Mouse (Mus musculus) embryonic fibroblast, embryonic 13.5 days (primary cell): Measurements from ENCODE around the gene Mpp3. TPM values are rescaled to one million over a fixed set of nuclear protein-coding genes. Genes with fewer than 3 reads are reported as not detected.

Experiments used
- H3K27ac ChIP-seq: 2 replicates; pipeline ENCODE4 v1.5.1; 2012; ENCODE audit warnings: low read length, control low read depth, inconsistent platforms; ENCODE audit not compliant: insufficient read depth
- H3K4me1 ChIP-seq: 2 replicates; pipeline ENCODE4 v1.6.1; 2011; ENCODE audit warnings: low read length; ENCODE audit not compliant: control insufficient read depth, insufficient read depth
- H3K4me3 ChIP-seq: 2 replicates; pipeline ENCODE4 v1.5.1; 2011; ENCODE audit warnings: mild to moderate bottlenecking, control low read depth, low read length; ENCODE audit not compliant: insufficient read depth
- CTCF ChIP-seq: IDR thresholded peaks from 2 replicates; pipeline ENCODE4 v1.5.1; 2011; ENCODE audit warnings: mild to moderate bottlenecking, control low read depth, low read length, moderate library complexity, borderline replicate concordance; ENCODE audit not compliant: insufficient read depth
- POLR2A ChIP-seq: IDR thresholded peaks from 2 replicates; pipeline ENCODE4 v1.6.1; 2011; ENCODE audit warnings: low read depth, mild to moderate bottlenecking, control low read depth, low read length, moderate library complexity
- polyA plus RNA-seq: library from polyadenylated mRNA; stranded (reverse); fragments of >200 nt; gene quantifications from 2 replicates; pipeline ENCODE4 v1.2.4, GENCODE M21; 2011; ENCODE audit warnings: low read depth; ENCODE audit not compliant: missing spikeins, insufficient read length

Gene Mpp3
- polyA plus RNA-seq, 1 experiment = 0.42 TPM

GRCm38 (mm10) chr11:101983431-101983921 lies 44.8 kb downstream of the Mpp3 start:
- Histone ChIP-seq H3K27ac (no peak overlapping the region), H3K4me3 (peak overlapping the region; percentile 74), H3K4me1 (peaks cover 7% of the 10 kb centered on the region)
- TF ChIP-seq POLR2A = no peak
- no peak for TF ChIP-seq CTCF

GRCm38 (mm10) chr11:101982981-101983411 lies 45.3 kb downstream of the Mpp3 start:
- Histone ChIP-seq H3K4me1 (peaks cover 7% of the 10 kb centered on the region), H3K4me3 (peak overlapping the region; percentile 74), H3K27ac (no peak overlapping the region)
- TF ChIP-seq CTCF (no peak), POLR2A (no peak)

GRCm38 (mm10) chr11:101981850-101982249 lies 46.4 kb downstream of the Mpp3 start:
- TF ChIP-seq POLR2A (no peak), CTCF (no peak)
- Histone ChIP-seq H3K4me1 (peaks cover 7% of the 10 kb centered on the region), H3K27ac (no peak overlapping the region), H3K4me3 (no peak overlapping the region)

GRCm38 (mm10) chr11:101980603-101981157 lies 47.6 kb downstream of the Mpp3 start:
- TF ChIP-seq CTCF (no peak), POLR2A (no peak)
- peaks cover 7% of the 10 kb centered on the region for H3K4me1 ChIP-seq
- H3K4me3 ChIP-seq = no peak overlapping the region
- H3K27ac ChIP-seq = no peak overlapping the region

GRCm38 (mm10) chr11:101979140-101979539 lies 49.1 kb downstream of the Mpp3 start:
- H3K4me1 ChIP-seq = peaks cover 7% of the 10 kb centered on the region
- no peak overlapping the region for H3K4me3 ChIP-seq
- TF ChIP-seq POLR2A (no peak), CTCF (no peak)
- H3K27ac ChIP-seq = no peak overlapping the region

- Histone ChIP-seq H3K4me3 (no peak overlapping the region), H3K27ac (no peak overlapping the region), H3K4me1 (no peaks in the 10 kb centered on the region; the same call in 1 of the 2 replicates)
- TF ChIP-seq CTCF = no peak
These were observed 51.3 kb downstream of the Mpp3 start for GRCm38 (mm10) chr11:101976949-101977348.

- TF ChIP-seq POLR2A (no peak), CTCF (peak; percentile 69; the same call in 1 of the 2 replicates)
- Histone ChIP-seq H3K4me1 (no peaks in the 10 kb centered on the region), H3K4me3 (no peak overlapping the region), H3K27ac (no peak overlapping the region)
These were observed 53.3 kb downstream of the Mpp3 start for GRCm38 (mm10) chr11:101974923-101975322.

GRCm38 (mm10) chr11:101974181-101974580 lies 54.1 kb downstream of the Mpp3 start:
- TF ChIP-seq CTCF (no peak), POLR2A (no peak)
- Histone ChIP-seq H3K4me1 (no peaks in the 10 kb centered on the region), H3K27ac (no peak overlapping the region), H3K4me3 (no peak overlapping the region)

- H3K4me3 ChIP-seq = no peak overlapping the region
- no peaks in the 10 kb centered on the region for H3K4me1 ChIP-seq
- no peak overlapping the region for H3K27ac ChIP-seq
- TF ChIP-seq POLR2A (no peak), CTCF (no peak)
These were observed 54.8 kb downstream of the Mpp3 start for GRCm38 (mm10) chr11:101973496-101973895.

- no peak overlapping the region for H3K27ac ChIP-seq
- TF ChIP-seq CTCF (no peak), POLR2A (no peak)
- no peaks in the 10 kb centered on the region for H3K4me1 ChIP-seq
- H3K4me3 ChIP-seq = no peak overlapping the region
These were observed 55.6 kb downstream of the Mpp3 start for GRCm38 (mm10) chr11:101972651-101973050.

GRCm38 (mm10) chr11:101972097-101972496 lies 56.2 kb downstream of the Mpp3 start:
- no peak for TF ChIP-seq CTCF
- no peak for TF ChIP-seq POLR2A
- Histone ChIP-seq H3K4me3 (no peak overlapping the region), H3K4me1 (no peaks in the 10 kb centered on the region), H3K27ac (no peak overlapping the region)
